Mouse (Mus musculus) layer of hippocampus, adult 2 months (tissue): ENCODE measurements around the gene Vps37c. TPM values are rescaled to one million over a fixed set of nuclear protein-coding genes. Genes with fewer than 3 reads are reported as not detected.

Experiments
- DNase-seq, 2 experiments: peaks; one replicate each; pipeline ENCODE4 v3.0.0; 2022; ENCODE audit warnings: low spot score in 2 of 2
- H3K27ac ChIP-seq: fragments of 200-600 bp; 2 replicates; pipeline ENCODE4 v1.8.1; 2022
- H3K4me3 ChIP-seq: fragments of 200-600 bp; 2 replicates; pipeline ENCODE4 v1.8.1; 2022; ENCODE audit warnings: mild to moderate bottlenecking
- CTCF ChIP-seq: fragments of 200-600 bp; conservative IDR thresholded peaks from 2 replicates; pipeline ENCODE4 v1.8.1; 2022; ENCODE audit warnings: antibody characterized with exemption, mild to moderate bottlenecking, moderate library complexity
- total RNA-seq, 2 experiments: library from RNA; stranded (reverse); gene quantifications; 2 replicates each; pipeline ENCODE4 v1.2.3; 2021

The Vps37c gene
- total RNA-seq, 2 experiments from 2014 or later = 21.7 to 22.4 TPM

GRCm38 (mm10) chr19:10742145-10742544 lies 53.6 kb downstream of the Vps37c start:
- no peak for TF ChIP-seq CTCF
- Histone ChIP-seq H3K4me3 (no peak overlapping the region), H3K27ac (no peak overlapping the region)
- DNase-seq = no peak

DNA sequence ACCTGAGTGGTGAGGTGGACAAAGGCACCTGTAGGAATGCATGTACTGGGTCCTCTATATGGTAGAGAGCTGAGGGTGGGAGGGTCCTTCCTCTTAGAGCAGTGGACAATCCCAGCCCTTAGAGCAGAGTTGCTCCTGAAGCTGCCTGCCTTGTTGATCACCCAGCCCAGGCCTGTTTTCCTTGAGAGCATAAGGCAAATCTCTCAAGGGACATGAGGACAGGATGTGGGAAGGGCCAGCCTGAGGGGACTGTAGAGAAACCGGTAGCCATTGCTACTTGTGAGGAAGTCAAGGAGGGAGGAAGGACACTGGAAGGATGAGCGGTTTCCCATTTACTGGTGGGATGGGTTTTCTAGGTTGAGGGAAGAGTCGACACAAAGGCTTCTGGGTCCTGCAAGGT lies 54.0 kb downstream of the Vps37c start:
- Histone ChIP-seq H3K27ac (no peak overlapping the region), H3K4me3 (no peak overlapping the region)
- DNase-seq = no peak
- TF ChIP-seq CTCF = no peak

DNA sequence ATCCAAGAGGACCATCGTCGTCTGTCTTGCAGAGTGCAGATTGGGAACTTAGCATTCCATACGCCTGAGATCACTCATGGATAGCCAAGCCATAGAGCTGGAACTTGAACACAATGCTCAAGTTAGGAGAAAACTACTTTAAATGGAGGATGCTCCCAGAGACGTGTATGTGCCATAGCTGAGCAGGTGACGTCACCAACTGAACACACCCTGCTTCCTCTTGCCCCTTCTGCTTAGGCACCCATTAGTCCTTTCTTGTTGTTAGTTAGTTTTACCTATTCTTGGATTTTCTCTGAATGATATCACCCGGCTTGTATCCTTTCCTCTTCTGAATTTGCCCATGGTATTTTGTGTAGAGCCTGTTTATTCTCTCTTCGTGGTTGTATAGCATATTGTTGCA lies 58.6 kb downstream of the Vps37c start:
- no peak for DNase-seq
- H3K27ac ChIP-seq = no peak overlapping the region
- no peak overlapping the region for H3K4me3 ChIP-seq
- TF ChIP-seq CTCF = no peak

DNA sequence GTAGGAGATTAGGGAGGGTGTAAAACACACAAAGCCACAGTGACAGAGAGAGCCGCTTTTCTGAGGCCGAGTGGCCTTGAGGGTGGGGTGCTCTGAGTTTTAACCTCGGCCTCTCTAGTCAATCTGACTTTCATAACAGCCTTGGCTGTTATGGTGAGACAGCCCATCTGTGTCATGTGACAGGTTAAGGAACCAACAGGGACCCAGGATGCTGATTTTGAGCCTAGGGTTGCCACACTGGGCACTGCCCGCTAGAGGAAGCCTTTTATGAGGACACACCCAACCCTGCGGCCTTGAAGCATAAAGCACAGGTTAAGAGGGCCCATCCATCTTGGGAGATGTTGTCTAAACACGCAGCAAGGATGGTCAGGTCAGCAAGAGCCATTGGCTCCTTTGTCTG lies 59.2 kb downstream of the Vps37c start:
- no peak for TF ChIP-seq CTCF
- DNase-seq = no peak
- Histone ChIP-seq H3K4me3 (no peak overlapping the region), H3K27ac (no peak overlapping the region)

DNA sequence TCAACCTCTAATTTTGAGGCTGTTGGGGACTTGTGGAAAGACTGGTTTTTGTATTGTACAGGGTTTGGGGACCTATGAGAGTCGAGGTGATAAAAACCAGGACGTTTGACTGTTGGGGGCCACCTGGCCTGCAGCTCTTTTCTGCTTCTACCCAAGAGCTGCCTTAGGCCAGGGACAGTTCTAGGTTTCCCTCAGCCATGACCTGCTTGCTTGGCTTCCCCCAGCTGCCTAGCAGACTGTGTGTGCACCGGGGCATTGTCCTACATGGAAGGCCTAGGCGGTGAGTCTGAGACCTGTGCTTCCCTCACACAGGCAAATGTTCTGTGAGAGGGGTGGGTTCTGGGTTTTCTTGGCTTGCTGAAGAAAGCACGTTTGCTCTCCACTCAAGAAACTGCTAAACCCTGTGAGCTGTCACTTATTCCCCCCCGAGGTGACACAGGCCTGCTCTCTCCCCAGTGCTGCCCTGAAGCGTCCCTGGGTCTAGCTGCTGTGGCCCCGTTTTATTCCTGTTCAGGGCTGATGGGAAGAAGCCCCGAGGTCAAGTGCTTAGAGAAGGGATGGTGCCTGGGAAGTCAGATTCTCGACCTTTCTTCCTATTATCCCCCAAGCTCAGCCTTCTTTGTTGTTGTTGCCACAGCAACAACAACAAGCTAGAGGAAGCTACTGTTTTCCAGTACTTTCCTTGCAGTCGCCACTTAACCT lies 60.0 kb downstream of the Vps37c start:
- Histone ChIP-seq H3K27ac (no peak overlapping the region), H3K4me3 (no peak overlapping the region)
- TF ChIP-seq CTCF = no peak
- no peak for DNase-seq

- Histone ChIP-seq H3K4me3 (no peak overlapping the region), H3K27ac (no peak overlapping the region)
- no peak for TF ChIP-seq CTCF
- DNase-seq = no peak
Measured at GRCm38 (mm10) chr19:10749295-10749694, 60.8 kb downstream of the Vps37c start.

DNA sequence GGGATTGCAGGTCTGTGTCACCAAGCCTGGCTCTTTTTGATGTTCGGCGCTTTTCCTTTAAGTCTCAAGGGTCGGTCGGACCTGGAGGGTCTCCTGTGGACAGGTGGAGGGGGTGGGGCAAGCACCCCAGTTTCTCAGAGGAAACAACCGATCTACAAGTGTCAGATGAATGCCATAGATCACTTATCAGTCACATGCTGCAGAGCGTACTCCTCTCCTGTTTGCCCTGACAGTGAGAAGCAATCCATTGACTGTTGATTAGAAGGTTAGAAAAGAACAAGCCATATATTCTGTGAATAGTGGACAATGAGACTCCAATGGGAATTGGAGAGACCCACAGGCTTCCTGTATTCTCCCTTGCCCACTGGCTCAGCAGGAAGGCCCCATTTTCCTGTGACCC lies 61.6 kb downstream of the Vps37c start:
- no peak overlapping the region for H3K27ac ChIP-seq
- no peak overlapping the region for H3K4me3 ChIP-seq
- TF ChIP-seq CTCF = no peak
- no peak for DNase-seq

GRCm38 (mm10) chr19:10751607-10752006 lies 63.1 kb downstream of the Vps37c start:
- H3K27ac ChIP-seq = no peak overlapping the region
- no peak overlapping the region for H3K4me3 ChIP-seq
- no peak for DNase-seq
- TF ChIP-seq CTCF = no peak

DNA sequence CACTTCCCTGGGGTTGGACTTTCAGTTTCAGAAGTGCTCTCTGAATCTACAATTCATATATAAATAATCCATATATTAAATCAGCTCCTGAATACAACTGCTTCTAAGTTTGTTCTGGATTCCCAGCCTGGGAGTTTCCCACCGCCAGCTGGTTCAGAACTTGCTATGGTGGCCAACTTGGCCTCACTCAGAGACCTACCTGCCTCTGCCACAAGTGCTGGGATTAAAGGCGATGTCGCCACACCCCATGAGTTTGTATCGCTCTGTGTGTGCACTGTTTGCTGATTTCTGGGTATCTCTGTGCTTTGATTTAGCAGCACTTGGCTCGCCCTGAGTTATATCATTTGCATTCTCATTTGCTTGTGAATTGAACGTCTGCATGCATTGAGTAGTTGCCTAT lies 63.6 kb downstream of the Vps37c start:
- TF ChIP-seq CTCF = no peak
- no peak for DNase-seq
- H3K4me3 ChIP-seq = no peak overlapping the region
- H3K27ac ChIP-seq = no peak overlapping the region

DNA sequence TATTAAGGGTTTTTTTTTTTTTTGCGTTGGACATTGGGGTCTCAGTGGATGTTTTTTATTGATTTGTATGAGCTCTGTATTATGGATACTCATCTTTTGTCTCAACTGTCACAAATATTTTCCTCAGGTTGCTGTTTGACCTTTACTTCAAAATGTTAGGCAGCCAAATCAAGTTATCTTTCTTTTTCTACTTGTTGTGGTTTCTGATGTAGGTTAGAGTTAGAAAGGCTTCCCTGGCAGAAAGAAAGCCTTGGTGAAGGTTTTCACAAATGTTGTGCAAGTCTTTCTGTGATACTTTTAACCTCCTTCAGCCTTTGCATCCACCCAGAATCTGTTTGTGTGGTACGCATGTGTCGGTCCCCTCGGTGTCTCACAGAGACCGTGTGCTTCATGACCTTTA lies 64.1 kb downstream of the Vps37c start:
- TF ChIP-seq CTCF = no peak
- no peak for DNase-seq
- H3K27ac ChIP-seq = no peak overlapping the region
- no peak overlapping the region for H3K4me3 ChIP-seq

DNA sequence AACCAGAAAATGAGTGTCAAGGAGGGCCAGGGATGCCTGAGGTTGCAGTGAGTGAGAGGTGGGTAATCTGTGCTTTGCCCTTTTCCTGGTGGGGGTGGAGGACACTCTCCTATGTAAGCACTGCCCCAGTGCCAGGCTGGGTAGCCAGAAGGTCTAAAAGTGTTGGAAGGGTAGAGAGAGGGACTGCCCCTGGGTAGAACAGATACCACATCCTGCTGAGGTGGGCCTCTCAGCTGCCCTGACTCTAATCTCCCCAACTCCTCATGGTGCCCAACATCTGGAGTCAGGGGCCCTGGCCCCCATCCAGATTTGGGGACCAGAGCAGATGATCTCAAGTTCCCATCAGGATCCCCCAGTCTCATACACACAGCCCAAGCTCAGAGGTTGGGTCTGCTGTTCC lies 68.6 kb downstream of the Vps37c start:
- DNase-seq = no peak
- TF ChIP-seq CTCF = no peak
- no peak overlapping the region for H3K27ac ChIP-seq
- no peak overlapping the region for H3K4me3 ChIP-seq

DNA sequence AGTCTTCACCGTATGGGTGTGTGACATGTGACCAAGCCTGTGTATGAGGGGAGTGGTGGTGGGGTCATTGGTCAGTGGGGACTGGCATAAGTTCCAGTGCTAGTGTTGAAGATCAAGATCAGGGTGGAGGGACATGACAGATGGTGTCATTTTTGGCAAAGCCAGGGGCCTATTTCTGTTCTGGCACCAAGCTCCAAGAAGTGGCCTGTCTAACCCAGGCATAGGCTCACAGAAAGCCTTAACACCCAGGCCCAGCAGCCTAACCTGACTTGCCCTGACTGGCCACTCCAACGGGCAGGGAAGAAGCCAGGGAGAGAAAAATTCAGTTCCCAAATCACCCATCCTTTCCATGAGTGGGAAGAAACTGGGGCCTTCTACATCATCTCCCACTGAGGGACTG lies 69.0 kb downstream of the Vps37c start:
- Histone ChIP-seq H3K27ac (no peak overlapping the region), H3K4me3 (no peak overlapping the region)
- no peak for DNase-seq
- no peak for TF ChIP-seq CTCF

DNA sequence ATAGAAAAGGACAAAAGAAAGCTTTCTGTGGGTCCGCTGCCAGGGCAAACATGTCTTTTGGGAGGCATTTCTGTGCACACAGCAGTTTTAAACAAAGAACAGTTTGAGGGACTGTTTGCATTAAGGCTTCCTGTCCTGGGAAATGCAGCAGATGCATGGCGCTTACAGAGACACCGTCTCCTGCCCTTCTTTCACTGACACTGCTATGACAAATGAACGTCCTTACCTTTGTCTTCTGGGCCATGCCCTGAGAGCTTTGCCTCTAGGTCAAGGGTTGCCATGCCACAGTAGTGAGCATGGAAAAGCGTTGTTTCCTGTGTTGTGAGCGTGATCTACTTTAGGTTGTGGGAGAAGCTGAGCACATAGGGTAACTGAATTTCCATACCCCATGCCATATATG lies 70.2 kb downstream of the Vps37c start:
- Histone ChIP-seq H3K27ac (no peak overlapping the region), H3K4me3 (no peak overlapping the region)
- no peak for TF ChIP-seq CTCF
- no peak for DNase-seq

- DNase-seq = no peak
- no peak for TF ChIP-seq CTCF
- Histone ChIP-seq H3K4me3 (no peak overlapping the region), H3K27ac (no peak overlapping the region)
Measured at GRCm38 (mm10) chr19:10759525-10759924, 71.0 kb downstream of the Vps37c start.
